Mouse (Mus musculus) heart, embryonic 10.5 days (tissue): Measurements from ENCODE around the gene Tgfb2. TPM values are rescaled to one million over a fixed set of nuclear protein-coding genes. Genes with fewer than 3 reads are reported as not detected.

Source experiments
- DNase-seq: peaks from one replicate; pipeline ENCODE4 v3.0.0-alpha.2; 2017; ENCODE audit warnings: low spot score
- H3K27ac ChIP-seq: fragments of 300-500 bp; sonication (generic); 2 replicates; pipeline ENCODE4 v1.5.1; 2016; ENCODE audit warnings: mild to moderate bottlenecking
- H3K27me3 ChIP-seq: fragments of 300-500 bp; sonication (generic); 2 replicates; pipeline ENCODE4 v1.6.1; 2016; ENCODE audit warnings: mild to moderate bottlenecking; ENCODE audit not compliant: poor library complexity, insufficient read depth, severe bottlenecking
- H3K36me3 ChIP-seq: fragments of 300-500 bp; sonication (generic); 2 replicates; pipeline ENCODE4 v1.6.1; 2016; ENCODE audit warnings: mild to moderate bottlenecking, moderate library complexity
- H3K4me1 ChIP-seq: fragments of 300-500 bp; sonication (generic); 2 replicates; pipeline ENCODE4 v1.6.1; 2016; ENCODE audit warnings: mild to moderate bottlenecking
- H3K4me3 ChIP-seq: fragments of 300-500 bp; sonication (generic); 2 replicates; pipeline ENCODE4 v1.5.1; 2016; ENCODE audit warnings: mild to moderate bottlenecking, moderate library complexity
- H3K9me3 ChIP-seq: fragments of 300-500 bp; sonication (generic); 2 replicates; pipeline ENCODE4 v1.6.1; 2016; ENCODE audit warnings: mild to moderate bottlenecking, moderate library complexity
- WGBS: fragments of 180-500 bp; shearing (Covaris S2); methylation state at CpG from one replicate; pipeline ENCODE4 v1.1.7; 2016; 5-methylcytosine and 5-hydroxymethylcytosine counted together
- polyA plus RNA-seq: library from polyadenylated mRNA; unstranded; fragments of >200 nt; fragmentation: Nextera tagmentation; extraction: Ambion mirVana; gene quantifications from 2 replicates; pipeline ENCODE4 v1.2.1, GENCODE M21; 2016

Gene Tgfb2
- 53.7 and 69.4 TPM in 2 replicates for polyA plus RNA-seq

DNA sequence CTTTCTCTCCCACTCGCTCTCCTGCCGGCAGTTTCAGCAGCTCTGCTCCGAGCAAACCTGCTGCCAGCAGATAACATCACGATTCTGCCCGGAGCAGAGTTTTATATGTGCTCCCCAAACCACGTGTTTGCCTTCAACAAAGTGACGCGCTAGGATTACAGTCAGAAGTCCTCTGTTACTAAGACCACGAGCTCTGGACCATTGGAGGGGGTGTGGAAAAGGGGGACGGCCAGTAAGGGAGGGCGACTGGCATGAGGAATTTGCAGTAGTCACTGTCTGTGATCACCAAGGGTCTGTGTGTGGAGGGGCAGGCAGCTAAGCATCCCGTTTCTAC is at the start of gene Tgfb2:
Gene Tgfb2 (minus strand): TSS at position 75 of the 334 bp plus-strand sequence.
- no peaks in the 10 kb centered on the region for H3K27me3 ChIP-seq
- peak within 1 kb of the TSS; percentile 77 for H3K4me3 ChIP-seq
- H3K9me3 ChIP-seq = no peaks in the 10 kb centered on the region
- no peaks in the 10 kb centered on the region for H3K36me3 ChIP-seq
- H3K27ac ChIP-seq = peak within 1 kb of the TSS; percentile 89
- H3K4me1 ChIP-seq = peaks cover 16% of the 10 kb centered on the region
- peak; percentile 79 for DNase-seq
- 1% methylated on average over 12 of the region's 12 CpGs for WGBS

DNA sequence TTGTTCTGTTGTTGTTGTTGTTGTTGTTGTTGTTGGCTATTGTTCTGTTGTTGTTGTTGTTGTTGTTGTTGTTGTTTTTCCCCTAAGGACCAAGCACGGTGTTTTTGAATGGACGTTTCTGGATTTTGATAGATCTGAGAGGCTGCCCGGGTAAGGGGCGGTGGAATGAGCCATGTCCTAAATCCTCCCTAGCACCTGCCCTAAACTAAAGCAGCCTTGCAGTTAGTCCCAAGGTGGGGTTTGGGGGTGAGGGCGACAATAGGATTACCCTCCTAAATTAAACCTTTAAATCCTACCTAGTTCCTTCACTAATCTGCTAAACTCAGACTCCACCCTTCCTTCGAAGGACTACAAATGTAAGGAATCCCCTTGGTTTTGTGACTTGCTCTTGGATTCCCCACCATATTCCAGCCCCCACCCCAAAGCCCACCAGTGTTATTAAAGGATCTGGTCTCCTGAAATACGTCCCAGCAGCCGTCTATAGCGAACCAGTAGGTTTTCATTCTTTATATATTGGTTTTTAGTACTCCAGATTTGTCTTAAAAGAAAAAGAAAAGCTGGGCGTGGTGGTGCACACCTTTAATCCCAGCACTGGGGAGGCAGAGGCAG is 44.0 kb upstream of the Tgfb2 start:
- H3K36me3 ChIP-seq = peaks cover 5% of the 10 kb centered on the region; the same call in 1 of the 2 replicates
- H3K4me1 ChIP-seq = peaks cover 18% of the 10 kb centered on the region
- WGBS = 34% methylated on average over 10 of the region's 10 CpGs
- no peaks in the 10 kb centered on the region for H3K9me3 ChIP-seq
- H3K27ac ChIP-seq = peak overlapping the region; percentile 94
- no peak for DNase-seq
- H3K27me3 ChIP-seq = no peaks in the 10 kb centered on the region
- H3K4me3 ChIP-seq = peak overlapping the region; percentile 81

DNA sequence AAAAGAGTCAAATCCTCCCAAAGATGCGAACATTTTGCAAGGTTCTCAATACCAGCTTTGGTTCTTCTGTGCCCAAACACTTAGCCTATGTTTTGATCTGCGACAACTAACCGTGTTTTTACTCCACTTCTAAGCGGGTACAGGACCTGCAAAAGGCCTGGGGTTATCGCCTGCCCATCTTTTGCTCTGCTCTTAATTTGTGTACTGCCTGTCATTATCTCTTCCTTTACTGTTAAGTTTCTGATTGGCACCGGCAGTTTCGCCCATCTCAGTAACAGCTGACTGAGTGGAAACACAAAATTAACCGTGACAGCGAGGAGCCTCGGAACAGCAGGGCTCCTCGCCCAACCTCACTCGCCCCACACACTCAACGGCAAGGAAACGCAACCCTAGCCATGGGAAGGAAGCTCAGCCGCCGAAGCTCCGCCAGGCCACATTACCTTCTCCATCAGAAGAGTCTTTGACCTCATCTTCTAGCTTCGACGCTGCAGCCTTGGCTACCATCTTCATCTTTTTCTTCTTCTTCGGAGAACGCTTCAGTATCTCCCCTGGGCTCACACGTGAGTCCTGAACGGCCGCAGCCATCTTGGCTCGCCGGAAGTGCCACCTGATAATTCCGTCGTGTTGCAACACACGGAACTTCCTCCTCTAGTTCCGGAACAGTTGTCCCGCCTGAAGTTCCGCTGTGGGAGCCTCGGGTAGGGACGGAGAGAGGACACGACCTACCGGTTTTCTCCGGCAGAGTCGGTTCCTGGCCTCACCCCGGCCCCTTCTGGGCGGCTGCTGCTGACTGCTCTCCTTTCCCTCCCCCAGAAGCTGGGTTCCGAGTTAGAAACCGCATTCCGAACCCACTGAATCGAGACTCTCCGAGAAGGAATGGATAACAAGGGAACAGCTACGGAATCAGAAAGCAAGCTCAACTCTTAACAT is 43.2 kb upstream of the Tgfb2 start, which contains the start of gene Rrp15:
Gene Rrp15 (minus strand): TSS at position 635 of the 930 bp plus-strand sequence.
- no peaks in the 10 kb centered on the region for H3K9me3 ChIP-seq
- DNase-seq = peak; percentile 95

DNA sequence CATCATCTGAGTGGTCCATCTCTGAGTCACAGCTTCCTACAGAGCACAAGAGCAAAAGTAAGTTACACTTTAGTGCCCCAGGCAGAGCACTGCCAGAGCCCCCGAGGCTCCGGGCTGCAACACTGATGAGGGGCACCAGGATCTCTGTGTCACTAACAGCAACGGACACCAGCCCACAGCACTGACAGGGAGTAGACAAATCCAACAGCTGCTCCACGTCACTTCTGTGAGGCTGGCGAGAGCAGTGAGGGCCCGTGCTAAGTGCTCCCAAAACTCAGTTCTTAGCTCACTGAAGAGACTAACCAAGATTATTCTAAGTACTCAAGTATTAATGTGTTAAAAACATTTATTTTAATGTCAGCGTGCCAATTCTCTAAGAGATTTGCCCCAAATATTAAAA is 34.0 kb upstream of the Tgfb2 start:
- Histone ChIP-seq H3K36me3 (peaks cover 50% of the 10 kb centered on the region), H3K4me3 (no peak overlapping the region), H3K27ac (no peak overlapping the region), H3K4me1 (peaks cover 31% of the 10 kb centered on the region), H3K27me3 (no peaks in the 10 kb centered on the region), H3K9me3 (no peaks in the 10 kb centered on the region)
- DNase-seq = no peak
- WGBS = 62% methylated on average over 7 of the region's 7 CpGs

More for the DNA sequence above, 43.2 kb upstream of the Tgfb2 start, which contains the start of gene Rrp15:
- Histone ChIP-seq H3K36me3 (peaks cover 5% of the 10 kb centered on the region; the same call in 1 of the 2 replicates), H3K27me3 (no peaks in the 10 kb centered on the region), H3K27ac (peak within 1 kb of the TSS; percentile 94), H3K4me1 (peaks cover 18% of the 10 kb centered on the region), H3K4me3 (peak within 1 kb of the TSS; percentile 81)
- under 1% methylated on average over 46 of the region's 46 CpGs for WGBS

DNA sequence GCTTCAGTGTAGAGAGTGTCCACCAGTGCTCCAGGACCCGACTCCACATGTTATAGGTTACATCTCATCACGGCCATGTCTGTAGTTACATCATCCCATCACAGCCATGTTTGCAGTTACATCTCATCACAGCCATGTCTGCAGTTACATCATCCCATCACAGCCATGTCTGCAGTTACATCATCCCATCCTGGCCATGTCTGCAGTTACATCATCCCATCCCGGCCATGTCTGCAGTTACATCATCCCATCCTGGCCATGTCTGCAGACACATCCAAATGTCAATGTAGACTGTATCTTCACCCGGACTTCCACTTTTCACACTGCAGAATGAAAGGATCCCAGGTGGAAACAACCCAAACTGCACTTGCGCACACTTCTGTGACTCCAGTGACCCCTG is 29.7 kb upstream of the Tgfb2 start:
- no peaks in the 10 kb centered on the region for H3K9me3 ChIP-seq
- H3K36me3 ChIP-seq = peaks cover 64% of the 10 kb centered on the region
- DNase-seq = no peak

DNA sequence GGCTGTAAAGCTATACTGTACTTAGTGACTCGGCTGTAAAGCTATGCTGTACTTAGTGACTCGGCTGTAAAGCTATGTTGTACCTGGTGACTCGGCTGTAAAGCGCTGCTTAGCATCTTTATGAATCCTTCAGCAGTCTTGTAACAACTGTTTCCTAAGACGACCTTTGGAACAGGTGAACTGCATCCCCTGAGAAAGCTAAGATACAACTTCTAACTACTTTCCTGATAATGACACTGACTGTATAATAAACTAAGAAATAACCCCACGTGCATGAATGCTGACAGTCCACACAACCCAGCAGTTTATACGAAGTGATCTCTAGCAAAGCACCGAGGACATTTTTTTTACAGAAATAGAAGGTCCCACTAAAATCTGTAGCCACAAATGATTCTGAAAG is 27.3 kb upstream of the Tgfb2 start:
- no peak overlapping the region for H3K4me3 ChIP-seq
- no peaks in the 10 kb centered on the region for H3K9me3 ChIP-seq
- 95% methylated on average over 8 of the region's 8 CpGs for WGBS
- no peaks in the 10 kb centered on the region for H3K27me3 ChIP-seq
- no peak for DNase-seq
- H3K4me1 ChIP-seq = no peaks in the 10 kb centered on the region
- no peak overlapping the region for H3K27ac ChIP-seq
- H3K36me3 ChIP-seq = peaks cover 50% of the 10 kb centered on the region

More for the DNA sequence above, 29.7 kb upstream of the Tgfb2 start:
- H3K4me1 ChIP-seq = peaks cover 7% of the 10 kb centered on the region; the same call in 1 of the 2 replicates
- 91% methylated on average over 5 of the region's 5 CpGs for whole genome bisulfite sequencing
- no peak overlapping the region for H3K27ac ChIP-seq
- H3K27me3 ChIP-seq = no peaks in the 10 kb centered on the region
- no peak overlapping the region for H3K4me3 ChIP-seq

DNA sequence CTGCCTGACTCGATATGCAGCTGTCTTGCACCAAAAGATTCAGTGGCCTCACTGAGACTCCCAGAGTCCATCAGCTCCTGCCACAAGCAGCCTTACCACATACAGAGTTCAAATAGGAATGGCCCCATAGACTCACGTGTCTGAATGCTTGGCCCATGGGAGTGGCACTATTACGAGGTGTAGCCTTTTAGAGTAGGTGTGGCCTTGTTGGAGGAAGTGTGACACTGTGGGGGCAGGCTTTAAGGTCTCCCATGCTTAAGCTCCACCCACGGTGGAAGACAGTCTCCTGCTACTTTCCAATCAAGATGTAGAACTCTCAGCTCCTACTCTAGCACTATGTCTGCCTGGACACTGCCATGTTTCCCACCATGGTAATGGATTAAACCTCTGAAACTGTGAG is 23.0 kb upstream of the Tgfb2 start:
- Histone ChIP-seq H3K27ac (no peak overlapping the region), H3K4me1 (no peaks in the 10 kb centered on the region), H3K4me3 (no peak overlapping the region), H3K9me3 (no peaks in the 10 kb centered on the region), H3K27me3 (no peaks in the 10 kb centered on the region), H3K36me3 (peaks cover 9% of the 10 kb centered on the region; the same call in 1 of the 2 replicates)
- WGBS = 70% methylated on average over 4 of the region's 4 CpGs
- no peak for DNase-seq

DNA sequence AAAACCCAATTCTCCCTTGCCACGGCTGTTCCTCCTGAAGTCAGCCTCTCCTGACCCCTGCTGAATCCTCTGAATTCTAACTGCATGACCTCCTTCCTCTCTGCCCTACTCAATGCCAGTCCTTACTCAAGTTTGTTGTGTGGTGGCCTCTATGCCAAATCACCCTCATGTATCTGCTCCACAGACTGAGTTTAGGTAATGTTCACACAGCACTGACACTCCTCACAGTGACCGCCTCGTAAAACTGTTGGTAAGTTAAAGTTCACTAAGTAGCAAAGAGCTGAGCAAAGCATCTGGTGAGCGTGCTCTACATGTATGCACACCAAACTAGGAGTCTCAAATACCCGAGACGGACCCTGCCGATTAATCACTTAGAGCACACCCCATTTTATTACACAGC is 20.3 kb upstream of the Tgfb2 start:
- Histone ChIP-seq H3K9me3 (no peaks in the 10 kb centered on the region), H3K27me3 (no peaks in the 10 kb centered on the region), H3K4me3 (no peak overlapping the region), H3K27ac (no peak overlapping the region), H3K4me1 (no peaks in the 10 kb centered on the region), H3K36me3 (peaks cover 6% of the 10 kb centered on the region; the same call in 1 of the 2 replicates)
- DNase-seq = no peak
- 89% methylated on average over 7 of the region's 7 CpGs for WGBS

DNA sequence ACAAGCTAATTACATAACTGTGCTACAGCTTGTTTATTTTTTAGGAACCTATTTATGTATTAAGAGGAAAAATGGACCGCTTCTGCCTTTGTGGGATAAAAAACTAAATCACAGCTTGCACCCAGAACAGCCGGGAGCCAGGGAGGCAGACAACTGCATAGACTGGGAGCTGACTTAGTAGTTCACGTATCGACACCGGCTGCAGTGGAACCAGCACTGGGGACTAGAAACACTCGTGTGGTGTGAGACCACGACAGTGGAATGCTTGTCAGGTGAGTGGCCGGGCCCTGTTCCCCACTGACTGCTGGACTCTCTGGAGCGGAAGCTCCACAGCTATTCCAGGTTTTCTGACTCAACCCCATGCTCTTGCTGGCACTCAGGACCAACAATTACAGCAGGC is 16.5 kb upstream of the Tgfb2 start:
- H3K9me3 ChIP-seq = no peaks in the 10 kb centered on the region
- WGBS = 82% methylated on average over 9 of the region's 9 CpGs
- no peak overlapping the region for H3K27ac ChIP-seq
- no peak overlapping the region for H3K4me3 ChIP-seq
- peaks cover 29% of the 10 kb centered on the region for H3K36me3 ChIP-seq
- no peaks in the 10 kb centered on the region for H3K4me1 ChIP-seq
- no peaks in the 10 kb centered on the region for H3K27me3 ChIP-seq
- DNase-seq = no peak

DNA sequence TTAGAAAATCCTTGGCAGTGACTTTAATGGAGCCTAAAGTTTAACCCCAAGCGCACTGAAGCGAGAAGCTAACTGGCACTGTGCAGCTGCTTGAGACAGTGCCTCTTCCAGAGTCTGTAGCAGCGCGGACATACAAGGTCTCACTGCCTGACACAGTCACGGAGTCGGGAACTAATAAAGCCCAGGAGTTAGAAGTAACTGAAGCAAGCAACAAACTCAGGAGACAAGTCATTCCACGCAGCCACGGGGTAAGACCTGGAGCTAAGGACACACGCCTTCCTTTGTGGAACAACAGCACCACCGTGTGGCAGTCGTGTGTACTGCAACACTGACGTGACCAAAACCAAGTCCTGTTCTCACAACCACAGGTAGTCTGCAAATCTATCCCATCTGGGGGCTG is 16.1 kb upstream of the Tgfb2 start:
- Histone ChIP-seq H3K27ac (no peak overlapping the region), H3K4me3 (no peak overlapping the region), H3K36me3 (peaks cover 34% of the 10 kb centered on the region), H3K9me3 (no peaks in the 10 kb centered on the region), H3K27me3 (no peaks in the 10 kb centered on the region), H3K4me1 (no peaks in the 10 kb centered on the region)
- WGBS = 36% methylated on average over 12 of the region's 12 CpGs
- peak; percentile 88 for DNase-seq

DNA sequence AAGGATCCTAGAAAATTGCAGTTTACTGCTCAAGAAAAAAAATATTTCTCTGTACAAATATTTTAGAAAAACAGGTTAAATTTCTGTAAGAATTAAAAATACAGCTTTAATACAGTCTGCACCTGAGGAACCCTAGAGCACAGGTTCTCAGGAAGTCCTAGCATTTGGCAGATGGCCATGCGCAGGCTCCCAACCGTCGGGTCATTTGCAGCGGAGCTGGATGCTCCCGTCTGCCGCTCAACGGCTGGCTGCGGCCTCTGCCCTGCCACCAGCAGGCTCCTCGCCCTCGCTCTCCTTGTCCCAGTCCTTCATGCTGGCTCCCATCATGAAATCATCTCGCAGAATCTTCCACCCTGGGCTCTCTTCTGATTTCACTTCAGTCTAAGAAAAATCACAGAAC is 15.4 kb upstream of the Tgfb2 start:
- DNase-seq = no peak
- no peaks in the 10 kb centered on the region for H3K4me1 ChIP-seq
- no peaks in the 10 kb centered on the region for H3K9me3 ChIP-seq
- 95% methylated on average over 11 of the region's 11 CpGs for WGBS
- H3K36me3 ChIP-seq = peaks cover 39% of the 10 kb centered on the region
- H3K4me3 ChIP-seq = no peak overlapping the region
- H3K27me3 ChIP-seq = no peaks in the 10 kb centered on the region
- H3K27ac ChIP-seq = no peak overlapping the region

DNA sequence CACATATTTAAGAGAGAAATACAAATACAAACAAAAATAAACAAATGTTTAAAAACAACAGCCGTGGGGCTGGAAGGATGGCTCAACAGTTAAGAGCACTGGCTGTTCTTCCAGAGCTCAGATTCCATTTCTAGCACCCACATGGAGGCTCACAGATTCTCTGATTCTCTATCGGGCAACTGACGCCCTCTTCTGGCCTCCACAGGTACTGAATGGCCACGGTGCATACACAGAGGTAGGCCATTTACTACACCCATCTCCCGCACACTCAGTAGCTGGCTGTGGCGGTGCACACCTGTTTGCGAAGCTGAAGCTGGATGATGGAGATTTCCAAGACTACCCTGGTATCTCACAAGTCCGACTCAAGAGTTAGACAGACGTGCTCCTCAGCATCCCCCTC is 13.9 kb upstream of the Tgfb2 start:
- H3K4me3 ChIP-seq = no peak overlapping the region
- no peaks in the 10 kb centered on the region for H3K9me3 ChIP-seq
- H3K4me1 ChIP-seq = no peaks in the 10 kb centered on the region
- WGBS = 91% methylated on average over 9 of the region's 9 CpGs
- no peak overlapping the region for H3K27ac ChIP-seq
- peaks cover 43% of the 10 kb centered on the region for H3K36me3 ChIP-seq
- no peak for DNase-seq
- no peaks in the 10 kb centered on the region for H3K27me3 ChIP-seq

DNA sequence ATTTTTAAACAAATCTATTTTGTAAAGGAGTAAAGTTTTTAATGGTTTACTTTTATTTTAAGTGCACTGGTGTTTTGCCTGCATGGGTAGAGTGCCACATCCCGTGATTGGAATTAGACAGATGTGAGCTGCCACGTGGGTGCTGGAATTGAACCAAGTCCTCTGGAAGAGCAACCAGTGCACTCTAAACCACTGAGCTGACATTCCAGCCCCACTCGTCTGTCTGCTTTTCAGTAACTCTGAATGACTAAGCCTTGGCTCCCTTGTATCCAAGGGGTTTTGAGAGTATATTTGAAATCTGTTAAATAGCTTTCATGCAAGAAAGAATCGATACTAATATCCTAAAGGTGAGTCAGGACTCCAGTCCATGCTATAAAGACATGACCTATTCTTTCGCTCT is 13.1 kb upstream of the Tgfb2 start:
- Histone ChIP-seq H3K4me3 (no peak overlapping the region), H3K27me3 (no peaks in the 10 kb centered on the region), H3K36me3 (peaks cover 43% of the 10 kb centered on the region), H3K9me3 (no peaks in the 10 kb centered on the region), H3K4me1 (no peaks in the 10 kb centered on the region), H3K27ac (no peak overlapping the region)
- no peak for DNase-seq
- WGBS = 86% methylated on average over 5 of the region's 5 CpGs
